Mouse (Mus musculus): ENCODE measurements around the gene Ccnb1.

DNA sequence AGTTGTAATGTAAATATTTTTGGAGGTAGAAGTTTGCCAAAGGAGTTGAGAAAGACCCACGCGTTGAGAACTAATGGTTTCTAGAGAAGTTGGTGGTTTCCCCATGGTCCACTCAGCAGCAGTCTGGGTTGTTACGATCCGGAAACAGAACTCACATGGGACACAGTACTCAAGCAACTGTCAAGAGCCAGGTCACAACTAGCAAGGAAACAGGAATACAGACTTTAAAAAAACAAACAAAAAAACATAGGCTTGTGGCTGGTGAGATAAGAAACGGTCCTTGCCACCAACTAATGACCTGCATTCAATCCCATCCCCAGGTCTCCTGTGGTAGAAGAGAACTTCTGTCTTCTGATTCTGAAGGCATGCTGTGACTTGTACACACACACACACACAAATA, 35.6 kb downstream of the Ccnb1 start:
- TF ChIP-seq CTCF (IDR thresholded peaks at IDR 0.05; ENCODE audit: low read depth, low read length) (no peak), POLR2AphosphoS5 (IDR thresholded peaks at IDR 0.05; ENCODE audit: insufficient replicate concordance, low read depth, low read length) (no peak)
